Mouse (Mus musculus): ENCODE measurements around the gene Tial1. TPM values are rescaled to one million over a fixed set of nuclear protein-coding genes. Genes with fewer than 3 reads are reported as not detected.

The Tial1 gene
- polyA plus RNA-seq, 1 experiment from 2014 or later, result 29.4 TPM

- Histone ChIP-seq H3K27ac (no peak overlapping the region), H3K27me3 (replicated peaks) (peaks cover 29% of the 10 kb centered on the region), H3K9ac (no peak overlapping the region), H3K4me2 (replicated peaks) (no peak overlapping the region), H3K36me3 (no peaks in the 10 kb centered on the region), H3K9me3 (no peaks in the 10 kb centered on the region), H3K4me1 (peaks cover 2% of the 10 kb centered on the region; the same call in 1 of the 2 replicates), H3K4me3 (no peak overlapping the region)
- no peak for ATAC-seq (ENCODE audit: low FRiP score, low read depth)
- WGBS, result 72% methylated on average over 10 of the region's 10 CpGs
These were observed 49.3 kb downstream of the Tial1 start for GRCm38 (mm10) chr7:128412071-128412833.

GRCm38 (mm10) chr7:128410708-128411413 lies 50.7 kb downstream of the Tial1 start:
- peaks cover 15% of the 10 kb centered on the region for H3K27me3 ChIP-seq (replicated peaks)
- H3K9me3 ChIP-seq, result no peaks in the 10 kb centered on the region
- no peak overlapping the region for H3K4me3 ChIP-seq
- no peaks in the 10 kb centered on the region for H3K36me3 ChIP-seq
- H3K9ac ChIP-seq, result no peak overlapping the region
- ATAC-seq (ENCODE audit: low FRiP score, low read depth), result no peak
- WGBS, result 63% methylated on average over 11 of the region's 11 CpGs
- no peak overlapping the region for H3K4me2 ChIP-seq (replicated peaks)
- H3K27ac ChIP-seq, result no peak overlapping the region
- no peaks in the 10 kb centered on the region for H3K4me1 ChIP-seq

- Histone ChIP-seq H3K4me2 (replicated peaks) (no peak overlapping the region), H3K27me3 (replicated peaks) (no peaks in the 10 kb centered on the region), H3K4me1 (no peaks in the 10 kb centered on the region), H3K9me3 (no peaks in the 10 kb centered on the region), H3K9ac (no peak overlapping the region), H3K36me3 (no peaks in the 10 kb centered on the region), H3K27ac (no peak overlapping the region), H3K4me3 (no peak overlapping the region)
- WGBS, result 89% methylated on average over 5 of the region's 5 CpGs
- ATAC-seq (ENCODE audit: low FRiP score, low read depth), result no peak
These were observed 53.3 kb downstream of the Tial1 start for GRCm38 (mm10) chr7:128408265-128408664.

- no peaks in the 10 kb centered on the region for H3K27me3 ChIP-seq (replicated peaks)
- H3K4me1 ChIP-seq, result no peaks in the 10 kb centered on the region
- H3K27ac ChIP-seq, result no peak overlapping the region
- no peaks in the 10 kb centered on the region for H3K9me3 ChIP-seq
- no peak for ATAC-seq (ENCODE audit: low FRiP score, low read depth)
- H3K9ac ChIP-seq, result no peak overlapping the region
- WGBS, result 95% methylated on average over 6 of the region's 6 CpGs
- no peaks in the 10 kb centered on the region for H3K36me3 ChIP-seq
- no peak overlapping the region for H3K4me3 ChIP-seq
- no peak overlapping the region for H3K4me2 ChIP-seq (replicated peaks)
These were observed 57.5 kb downstream of the Tial1 start for GRCm38 (mm10) chr7:128403988-128404387.

GRCm38 (mm10) chr7:128403586-128403985 lies 57.9 kb downstream of the Tial1 start:
- Histone ChIP-seq H3K4me1 (no peaks in the 10 kb centered on the region), H3K4me2 (replicated peaks) (no peak overlapping the region), H3K27me3 (replicated peaks) (no peaks in the 10 kb centered on the region), H3K36me3 (no peaks in the 10 kb centered on the region), H3K27ac (no peak overlapping the region), H3K9me3 (no peaks in the 10 kb centered on the region), H3K9ac (no peak overlapping the region), H3K4me3 (no peak overlapping the region)
- 83% methylated on average over 6 of the region's 6 CpGs for WGBS
- ATAC-seq (ENCODE audit: low FRiP score, low read depth), result no peak

- Histone ChIP-seq H3K9ac (no peak overlapping the region), H3K27ac (no peak overlapping the region), H3K4me1 (no peaks in the 10 kb centered on the region), H3K36me3 (no peaks in the 10 kb centered on the region), H3K4me3 (no peak overlapping the region), H3K4me2 (replicated peaks) (no peak overlapping the region), H3K27me3 (replicated peaks) (no peaks in the 10 kb centered on the region), H3K9me3 (no peaks in the 10 kb centered on the region)
- ATAC-seq (ENCODE audit: low FRiP score, low read depth), result no peak
- 81% methylated on average over 10 of the region's 10 CpGs for WGBS
These were observed 58.4 kb downstream of the Tial1 start for GRCm38 (mm10) chr7:128403128-128403527.

GRCm38 (mm10) chr7:128402577-128402976 lies 58.9 kb downstream of the Tial1 start:
- no peak overlapping the region for H3K9ac ChIP-seq
- 91% methylated on average over 8 of the region's 8 CpGs for WGBS

GRCm38 (mm10) chr7:128398664-128399063 lies 62.9 kb downstream of the Tial1 start:
- 84% methylated on average over 4 of the region's 4 CpGs for WGBS
- H3K36me3 ChIP-seq, result no peaks in the 10 kb centered on the region
- no peak overlapping the region for H3K9ac ChIP-seq
- no peaks in the 10 kb centered on the region for H3K4me1 ChIP-seq
- no peak overlapping the region for H3K4me3 ChIP-seq
- no peak overlapping the region for H3K4me2 ChIP-seq (replicated peaks)
- ATAC-seq (ENCODE audit: low FRiP score, low read depth), result no peak
- H3K27ac ChIP-seq, result no peak overlapping the region
- H3K9me3 ChIP-seq, result no peaks in the 10 kb centered on the region
- H3K27me3 ChIP-seq (replicated peaks), result no peaks in the 10 kb centered on the region

More at GRCm38 (mm10) chr7:128402577-128402976, 58.9 kb downstream of the Tial1 start:
- no peaks in the 10 kb centered on the region for H3K36me3 ChIP-seq
- no peaks in the 10 kb centered on the region for H3K27me3 ChIP-seq (replicated peaks)
- H3K4me1 ChIP-seq, result no peaks in the 10 kb centered on the region
- H3K4me3 ChIP-seq, result no peak overlapping the region
- no peak for ATAC-seq (ENCODE audit: low FRiP score, low read depth)
- H3K27ac ChIP-seq, result no peak overlapping the region
- no peak overlapping the region for H3K4me2 ChIP-seq (replicated peaks)
- H3K9me3 ChIP-seq, result no peaks in the 10 kb centered on the region

- no peaks in the 10 kb centered on the region for H3K36me3 ChIP-seq
- no peak overlapping the region for H3K27ac ChIP-seq
- H3K27me3 ChIP-seq (replicated peaks), result no peaks in the 10 kb centered on the region
- no peak overlapping the region for H3K4me3 ChIP-seq
- H3K4me2 ChIP-seq (replicated peaks), result no peak overlapping the region
- H3K9me3 ChIP-seq, result no peaks in the 10 kb centered on the region
- no peak for ATAC-seq (ENCODE audit: low FRiP score, low read depth)
- no peaks in the 10 kb centered on the region; the same call in 1 of the 2 replicates for H3K4me1 ChIP-seq
- 75% methylated on average over 2 of the region's 2 CpGs for WGBS
- no peak overlapping the region for H3K9ac ChIP-seq
These were observed 64.5 kb downstream of the Tial1 start for GRCm38 (mm10) chr7:128397066-128397465.

- H3K36me3 ChIP-seq, result no peaks in the 10 kb centered on the region
- ATAC-seq (ENCODE audit: low FRiP score, low read depth), result no peak
- H3K4me1 ChIP-seq, result peaks cover 6% of the 10 kb centered on the region; the same call in 1 of the 2 replicates
- no peak overlapping the region for H3K4me2 ChIP-seq (replicated peaks)
- WGBS, result 56% methylated on average over 4 of the region's 4 CpGs
- H3K9ac ChIP-seq, result no peak overlapping the region
- H3K27ac ChIP-seq, result no peak overlapping the region
- no peaks in the 10 kb centered on the region for H3K9me3 ChIP-seq
- H3K27me3 ChIP-seq (replicated peaks), result no peaks in the 10 kb centered on the region
- no peak overlapping the region for H3K4me3 ChIP-seq
These were observed 67.8 kb downstream of the Tial1 start for GRCm38 (mm10) chr7:128393756-128394155.

GRCm38 (mm10) chr7:128392972-128393314 lies 68.6 kb downstream of the Tial1 start:
- H3K27ac ChIP-seq, result no peak overlapping the region
- peaks cover 6% of the 10 kb centered on the region; the same call in 1 of the 2 replicates for H3K4me1 ChIP-seq
- WGBS, result 42% methylated on average over 5 of the region's 5 CpGs
- H3K36me3 ChIP-seq, result no peaks in the 10 kb centered on the region
- no peak overlapping the region for H3K4me3 ChIP-seq
- H3K9ac ChIP-seq, result no peak overlapping the region
- H3K9me3 ChIP-seq, result no peaks in the 10 kb centered on the region
- ATAC-seq (ENCODE audit: low FRiP score, low read depth), result no peak
- H3K27me3 ChIP-seq (replicated peaks), result no peaks in the 10 kb centered on the region
- no peak overlapping the region for H3K4me2 ChIP-seq (replicated peaks)

- Histone ChIP-seq H3K27me3 (replicated peaks) (no peaks in the 10 kb centered on the region), H3K4me1 (peaks cover 6% of the 10 kb centered on the region; the same call in 1 of the 2 replicates), H3K27ac (no peak overlapping the region), H3K4me3 (no peak overlapping the region), H3K9ac (no peak overlapping the region), H3K4me2 (replicated peaks) (no peak overlapping the region), H3K36me3 (no peaks in the 10 kb centered on the region), H3K9me3 (no peaks in the 10 kb centered on the region)
- whole genome bisulfite sequencing, result 88% methylated on average over 18 of the region's 18 CpGs
- ATAC-seq (ENCODE audit: low FRiP score, low read depth), result no peak
These were observed 69.2 kb downstream of the Tial1 start for GRCm38 (mm10) chr7:128392071-128392971.
